Mouse (Mus musculus) megakaryocyte, adult 5-6 weeks (primary cell): ENCODE measurements at regions not wholly inside any gene's neighbourhood (a gene's known extent, or its start where the extent isn't known, plus 50 kb on each side); places are given as distances from the start of the nearest gene placed in this dataset.

ENCODE experiments used
- ATAC-seq: 2 replicates; pipeline ENCODE4 v1.8.0; 2016; ENCODE audit warnings: mild to moderate bottlenecking, inconsistent platforms; ENCODE audit not compliant: poor library complexity, severe bottlenecking

- ATAC-seq: no peak
These were observed 53.7 kb upstream of the Dcbld2 start for GRCm38 (mm10) chr16:58354551-58354950.
